Mouse (Mus musculus) layer of hippocampus, adult 11-12 months (tissue): ENCODE results near the gene Ankrd23.

ENCODE experiments used
- DNase-seq: peaks from one replicate; pipeline ENCODE4 v3.0.0; 2022; ENCODE audit warnings: low spot score

Gene Ankrd23

GRCm38 (mm10) chr1:36518259-36518658 is 18.4 kb downstream of the Ankrd23 start:
- DNase-seq: no peak

DNA sequence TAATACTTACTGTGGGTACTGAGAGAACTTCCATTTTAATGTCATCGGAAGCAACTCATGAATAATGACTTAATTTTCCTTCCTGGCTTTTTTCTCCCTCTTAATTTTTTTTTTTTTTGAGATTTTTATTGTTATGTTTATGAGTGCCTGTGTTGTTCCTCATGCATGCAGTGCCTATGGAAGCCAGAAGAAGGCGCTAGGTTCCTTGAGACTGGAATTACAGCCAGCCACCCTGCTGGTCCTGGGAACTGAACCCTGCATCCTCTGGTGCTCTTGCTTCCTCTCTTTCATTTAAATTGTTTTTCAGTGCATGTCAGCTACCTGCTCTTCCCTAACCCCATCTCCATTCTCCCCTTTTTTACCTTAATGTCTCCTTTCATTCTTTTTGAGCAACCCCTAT is 23.0 kb downstream of the Ankrd23 start:
- DNase-seq: no peak

- DNase-seq: no peak
Observed at GRCm38 (mm10) chr1:36513310-36513709, 23.4 kb downstream of the Ankrd23 start.

- DNase-seq: no peak
Observed at GRCm38 (mm10) chr1:36512966-36513280, 23.8 kb downstream of the Ankrd23 start.

DNA sequence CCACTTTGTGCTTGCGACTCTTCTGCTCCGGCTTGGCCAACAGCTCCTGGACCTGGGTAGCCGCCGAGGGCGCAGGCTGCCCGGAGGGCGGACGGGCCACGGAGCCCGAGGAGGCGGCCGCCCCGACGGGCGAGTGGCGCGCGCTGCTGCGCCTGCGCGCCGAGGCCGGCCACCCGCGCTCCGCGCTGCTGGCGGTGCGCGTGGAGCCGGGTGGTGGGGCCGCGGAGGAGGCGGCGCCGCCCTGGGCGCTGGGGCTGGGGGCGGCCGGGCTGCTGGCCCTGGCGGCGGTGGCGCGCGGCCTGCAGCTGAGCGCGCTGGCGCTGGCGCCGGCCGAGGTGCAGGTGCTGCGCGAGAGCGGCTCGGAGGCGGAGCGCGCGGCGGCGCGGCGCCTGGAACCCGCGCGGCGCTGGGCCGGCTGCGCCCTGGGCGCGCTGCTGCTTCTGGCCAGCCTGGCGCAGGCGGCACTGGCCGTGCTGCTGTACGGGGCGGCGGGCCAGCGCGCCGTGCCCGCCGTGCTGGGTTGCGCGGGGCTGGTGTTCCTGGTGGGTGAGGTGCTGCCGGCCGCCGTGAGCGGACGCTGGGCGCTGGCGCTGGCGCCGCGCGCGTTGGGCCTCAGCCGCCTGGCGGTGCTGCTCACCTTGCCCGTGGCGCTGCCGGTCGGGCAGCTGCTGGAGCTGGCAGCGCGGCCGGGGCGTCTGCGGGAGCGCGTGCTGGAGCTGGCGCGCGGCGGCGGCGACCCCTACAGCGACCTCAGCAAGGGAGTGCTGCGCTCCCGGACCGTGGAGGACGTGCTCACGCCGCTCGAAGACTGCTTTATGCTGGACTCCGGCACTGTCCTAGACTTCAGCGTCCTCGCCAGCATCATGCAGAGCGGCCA is 24.4 kb downstream of the Ankrd23 start:
- DNase-seq: peak; percentile 43

- DNase-seq: peak; percentile 99
Observed at GRCm38 (mm10) chr1:36511289-36512021, 25.2 kb downstream of the Ankrd23 start, which contains the start of gene Cnnm3. Gene Cnnm3 (plus strand): TSS chr1:36511867.

DNA sequence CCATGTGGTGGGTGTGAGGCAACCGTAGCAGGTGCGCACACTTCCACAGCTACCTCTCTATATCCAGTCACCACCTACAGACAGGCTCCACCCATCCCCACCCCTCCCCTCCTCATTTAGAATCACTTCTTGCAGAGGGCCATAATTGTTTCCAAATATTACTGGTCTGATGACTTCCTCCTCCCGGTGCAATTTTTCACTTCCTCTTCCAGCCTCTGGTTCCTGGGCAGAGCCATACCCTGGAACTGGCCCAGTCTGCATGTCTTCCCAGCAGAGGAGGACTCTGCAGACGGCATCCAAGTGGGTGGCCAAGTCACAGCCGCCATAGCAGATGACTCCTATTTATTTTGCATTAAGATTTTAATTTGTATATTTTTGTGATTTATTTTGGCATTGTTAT is 28.4 kb downstream of the Ankrd23 start:
- no peak for DNase-seq

- peak; percentile 74 for DNase-seq
Observed at GRCm38 (mm10) chr1:36501261-36501660, 35.4 kb downstream of the Ankrd23 start.

GRCm38 (mm10) chr1:36497312-36497711 is 39.4 kb downstream of the Ankrd23 start:
- DNase-seq: no peak

GRCm38 (mm10) chr1:36496719-36497118 is 40.0 kb downstream of the Ankrd23 start:
- DNase-seq: no peak

DNA sequence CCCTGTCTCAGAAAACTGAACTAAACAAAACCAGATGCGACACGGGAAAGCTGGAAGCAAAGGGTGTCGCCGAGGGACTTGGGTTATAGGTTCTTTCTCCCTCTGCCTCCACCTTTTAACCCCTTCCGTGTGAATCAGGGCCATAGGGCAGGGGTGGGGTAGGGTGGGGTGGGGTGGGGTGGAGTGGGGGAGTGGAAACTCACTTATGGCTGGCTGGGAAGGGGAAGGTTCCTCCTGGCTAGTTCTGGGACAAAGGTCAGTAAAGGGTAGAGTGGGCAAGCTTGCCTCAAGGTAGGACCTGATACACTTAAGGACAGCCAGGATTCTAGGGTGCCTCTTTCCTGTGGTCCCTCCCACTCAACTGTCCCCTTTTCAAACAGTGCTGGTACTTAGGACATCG is 43.4 kb downstream of the Ankrd23 start:
- DNase-seq: no peak

DNA sequence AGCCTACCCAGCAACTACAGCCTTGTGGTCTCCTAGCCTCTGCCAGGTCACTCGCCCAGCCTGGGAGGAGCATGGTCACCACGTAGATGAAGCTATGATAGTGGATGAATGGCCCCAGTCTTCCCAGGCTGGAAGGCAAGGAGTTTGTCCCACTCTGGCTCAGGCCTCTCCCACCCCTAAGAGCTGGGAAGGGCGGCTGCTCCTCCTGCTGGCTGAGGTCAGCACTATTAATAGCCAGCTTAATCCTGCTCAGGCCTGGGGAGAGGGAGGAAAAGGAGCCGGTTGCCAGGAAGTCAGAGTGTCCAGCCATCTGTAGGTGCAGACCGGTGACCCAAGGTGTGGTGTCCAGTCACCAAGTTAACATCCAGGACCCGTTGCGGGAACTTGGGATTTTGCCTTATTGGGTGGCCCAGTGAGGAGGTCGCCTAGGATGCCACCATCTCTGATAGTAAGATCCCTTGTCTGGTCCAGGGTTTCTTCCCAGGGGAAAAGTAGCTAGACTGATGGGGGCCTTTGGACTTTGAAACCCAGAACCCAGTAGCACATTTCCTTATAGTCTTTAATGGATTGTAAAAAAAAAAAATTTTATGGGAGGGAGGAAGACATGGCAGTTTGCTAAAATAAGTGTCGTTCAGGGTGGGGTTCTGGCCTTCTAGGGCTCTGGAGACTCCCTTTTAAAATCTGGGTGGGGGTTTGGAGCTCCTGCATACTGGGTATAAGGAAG is 44.1 kb downstream of the Ankrd23 start:
- DNase-seq: no peak

DNA sequence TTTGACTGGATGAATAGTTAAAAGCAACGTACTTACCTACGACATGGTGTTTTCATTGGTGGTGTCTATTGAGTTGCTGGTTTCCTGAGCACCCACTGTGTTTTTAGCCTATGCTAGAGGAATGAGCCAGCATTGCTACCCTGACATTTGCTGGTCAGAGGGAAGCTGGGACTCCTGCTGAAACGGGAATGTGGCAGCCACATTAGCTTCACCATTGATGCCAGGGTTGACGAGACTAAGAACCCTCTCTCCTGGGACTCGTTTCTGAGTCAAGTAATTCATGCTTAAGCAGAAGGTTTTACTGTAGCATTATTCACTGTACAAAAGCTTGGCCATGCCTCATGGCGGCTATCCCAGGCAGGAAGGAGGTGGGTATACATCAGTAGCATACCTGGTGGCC is 47.0 kb downstream of the Ankrd23 start:
- no peak for DNase-seq

DNA sequence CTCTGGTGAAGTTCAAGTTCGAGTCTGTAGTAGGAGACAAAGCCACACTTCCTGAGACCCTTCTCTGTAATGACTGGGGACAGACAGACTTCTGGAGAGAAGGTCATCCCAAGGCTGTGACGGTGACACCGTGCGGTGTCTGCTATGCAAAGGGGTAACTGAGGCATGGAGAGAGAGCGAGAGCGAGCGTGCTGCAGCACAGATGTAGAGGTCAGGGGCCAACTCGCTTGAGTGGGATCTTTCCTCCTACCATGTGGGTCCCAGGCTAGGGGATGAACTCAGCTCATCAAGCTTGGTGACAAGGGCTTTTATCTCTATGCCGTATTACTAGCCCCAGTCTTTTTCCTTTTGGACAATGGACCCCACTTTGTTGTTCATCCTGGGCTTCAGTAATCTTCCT is 49.6 kb downstream of the Ankrd23 start:
- DNase-seq: no peak

- DNase-seq: no peak
Observed at GRCm38 (mm10) chr1:36485080-36485479, 51.6 kb downstream of the Ankrd23 start.

- no peak for DNase-seq
Observed at GRCm38 (mm10) chr1:36483825-36484224, 52.9 kb downstream of the Ankrd23 start.
